Mouse (Mus musculus) heart, embryonic 13.5 days (tissue): Measurements from ENCODE around the gene Pelo. TPM values are rescaled to one million over a fixed set of nuclear protein-coding genes. Genes with fewer than 3 reads are reported as not detected.

Source experiments
- polyA plus RNA-seq: library from polyadenylated mRNA; unstranded; fragments of >200 nt; fragmentation: Nextera tagmentation; extraction: Ambion mirVana; gene quantifications from 2 replicates; pipeline ENCODE4 v1.2.1, GENCODE M21; 2015

Gene Pelo
- polyA plus RNA-seq, 1 experiment from 2014 or later: 7.4 TPM

Other genes with a start within 250 kb of the Pelo start
- gene Itga2, start 158.1 kb downstream of the Pelo start, polyA plus RNA-seq: 2.4 TPM in 2 replicates
- gene Gm49395, start 11.7 kb upstream of the Pelo start, polyA plus RNA-seq: 7.8 and 9.5 TPM in 2 replicates
- gene Itga1, start 11.8 kb upstream of the Pelo start, polyA plus RNA-seq: 22.5 and 26.2 TPM in 2 replicates